In genomic region chr4:65341766-65342165, GRCm38 (mm10) we compare ENCODE assay signal across 13 mouse cellular contexts.
"Had no signal": no experiment of that assay in that cellular context is flagged by ENCODE, and none has a peak within 500 bp of the region (broad histone marks: within the 10 kb centered on the region; RNA-seq: fewer than 3 reads in every experiment).

No protein-coding gene starts in this region.

- H3K4me3 ChIP-seq: limb, embryonic 12.5 days; liver, embryonic 15.5 days; midbrain, embryonic 13.5 days; neural tube, embryonic 12.5 days; stomach, embryonic 15.5 days had no signal

- H3K36me3 ChIP-seq: limb, embryonic 12.5 days; liver, embryonic 15.5 days; midbrain, embryonic 13.5 days; neural tube, embryonic 12.5 days; stomach, embryonic 15.5 days had no signal

- H3K4me2 ChIP-seq: limb, embryonic 12.5 days; liver, embryonic 15.5 days; lung, embryonic 14.5 days; midbrain, embryonic 13.5 days; neural tube, embryonic 12.5 days; stomach, embryonic 15.5 days had no signal

- H3K4me1 ChIP-seq: limb, embryonic 12.5 days; liver, embryonic 15.5 days; midbrain, embryonic 13.5 days; neural tube, embryonic 12.5 days; stomach, embryonic 15.5 days had no signal

- DNase-seq: kidney, adult 8-10 months; kidney, postnatal 25 days; layer of hippocampus, postnatal 36 days; liver; lung, embryonic 14.5 days; lung, postnatal 14 days; thymus, postnatal 36 days had no signal

- H3K9me3 ChIP-seq: limb, embryonic 12.5 days; liver, embryonic 15.5 days; midbrain, embryonic 13.5 days; neural tube, embryonic 12.5 days; stomach, embryonic 15.5 days had no signal

- H3K27me3 ChIP-seq: limb, embryonic 12.5 days; liver, embryonic 15.5 days; midbrain, embryonic 13.5 days; neural tube, embryonic 12.5 days; stomach, embryonic 15.5 days had no signal

- ATAC-seq: intestine, postnatal 0 days; midbrain, embryonic 13.5 days had no signal

- H3K27ac ChIP-seq: limb, embryonic 12.5 days; liver, embryonic 15.5 days; midbrain, embryonic 13.5 days; neural tube, embryonic 12.5 days; stomach, embryonic 15.5 days had no signal

- H3K9ac ChIP-seq: limb, embryonic 12.5 days; liver, embryonic 15.5 days; lung, embryonic 14.5 days; midbrain, embryonic 13.5 days; neural tube, embryonic 12.5 days; stomach, embryonic 15.5 days had no signal
